Mouse (Mus musculus): ENCODE data around the gene Col23a1. TPM values are rescaled to one million over a fixed set of nuclear protein-coding genes. Genes with fewer than 3 reads are reported as not detected.

Col23a1 gene
- total RNA-seq, 2 experiments from 2014 or later = 5.5 to 8.8 TPM

- no peak for DNase-seq (ENCODE audit: low spot score in 2 of 2)
These were observed 139.9 kb downstream of the Col23a1 start for GRCm38 (mm10) chr11:51429428-51430179.

GRCm38 (mm10) chr11:51430180-51430578 is 140.5 kb downstream of the Col23a1 start:
- no peak for DNase-seq (ENCODE audit: low spot score in 2 of 2)

GRCm38 (mm10) chr11:51431287-51431686 is 141.6 kb downstream of the Col23a1 start:
- no peak for DNase-seq (ENCODE audit: low spot score in 2 of 2)

- DNase-seq (ENCODE audit: low spot score in 2 of 2) = no peak
These were observed 142.2 kb downstream of the Col23a1 start for GRCm38 (mm10) chr11:51431968-51432367.

- DNase-seq (ENCODE audit: low spot score in 2 of 2) = no peak
These were observed 152.3 kb downstream of the Col23a1 start for GRCm38 (mm10) chr11:51442006-51442405.

- no peak for DNase-seq (ENCODE audit: low spot score in 2 of 2)
These were observed 152.9 kb downstream of the Col23a1 start for GRCm38 (mm10) chr11:51442599-51442998.

- no peak for DNase-seq (ENCODE audit: low spot score in 2 of 2)
These were observed 154.1 kb downstream of the Col23a1 start for GRCm38 (mm10) chr11:51443818-51444217.

- no peak for DNase-seq (ENCODE audit: low spot score in 2 of 2)
These were observed 154.9 kb downstream of the Col23a1 start for GRCm38 (mm10) chr11:51444649-51445048.

- DNase-seq (ENCODE audit: low spot score in 2 of 2) = peak in 1 of 2 experiments; percentile 55
These were observed 157.1 kb downstream of the Col23a1 start for GRCm38 (mm10) chr11:51446711-51447425.

- DNase-seq (ENCODE audit: low spot score in 2 of 2) = no peak
These were observed 158.5 kb downstream of the Col23a1 start for GRCm38 (mm10) chr11:51448256-51448655.

- no peak for DNase-seq (ENCODE audit: low spot score in 2 of 2)
These were observed 159.0 kb downstream of the Col23a1 start for GRCm38 (mm10) chr11:51448680-51449079.

GRCm38 (mm10) chr11:51449881-51450280 is 160.2 kb downstream of the Col23a1 start:
- peak; percentile 22 to 54 for DNase-seq (ENCODE audit: low spot score in 2 of 2)

- DNase-seq (ENCODE audit: low spot score in 2 of 2) = no peak
These were observed 161.6 kb downstream of the Col23a1 start for GRCm38 (mm10) chr11:51451281-51451680.

GRCm38 (mm10) chr11:51451925-51452324 is 162.2 kb downstream of the Col23a1 start:
- DNase-seq (ENCODE audit: low spot score in 2 of 2) = no peak

GRCm38 (mm10) chr11:51453742-51454141 is 164.0 kb downstream of the Col23a1 start:
- DNase-seq (ENCODE audit: low spot score in 2 of 2) = no peak

- DNase-seq (ENCODE audit: low spot score in 2 of 2) = no peak
These were observed 165.8 kb downstream of the Col23a1 start for GRCm38 (mm10) chr11:51455501-51455900.

- no peak for DNase-seq (ENCODE audit: low spot score in 2 of 2)
These were observed 167.9 kb downstream of the Col23a1 start for GRCm38 (mm10) chr11:51457624-51458023.

GRCm38 (mm10) chr11:51458649-51459048 is 168.9 kb downstream of the Col23a1 start:
- DNase-seq (ENCODE audit: low spot score in 2 of 2) = no peak

- DNase-seq (ENCODE audit: low spot score in 2 of 2) = no peak
These were observed 169.9 kb downstream of the Col23a1 start for GRCm38 (mm10) chr11:51459569-51460043.

- no peak for DNase-seq (ENCODE audit: low spot score in 2 of 2)
These were observed 179.0 kb downstream of the Col23a1 start for GRCm38 (mm10) chr11:51468737-51469136.

GRCm38 (mm10) chr11:51469341-51469831 is 179.7 kb downstream of the Col23a1 start:
- no peak for DNase-seq (ENCODE audit: low spot score in 2 of 2)

Measured in layer of hippocampus, adult 18-20 months (tissue).